Mouse (Mus musculus) left cerebral cortex, adult 2 months (tissue): ENCODE results near the gene Rcl1. TPM values are rescaled to one million over a fixed set of nuclear protein-coding genes. Genes with fewer than 3 reads are reported as not detected.

Experiments used
- DNase-seq, 2 experiments: peaks; one replicate each; pipeline ENCODE4 v3.0.0; 2021 to 2022; ENCODE audit warnings: low spot score in 2 of 2, mixed read lengths in 1 of 2; ENCODE audit errors: extremely low spot score in 1 of 2
- H3K27ac ChIP-seq: fragments of 200-600 bp; 2 replicates; pipeline ENCODE4 v1.8.1; 2022
- H3K4me3 ChIP-seq: fragments of 200-600 bp; 2 replicates; pipeline ENCODE4 v1.8.1; 2022
- CTCF ChIP-seq: fragments of 200-600 bp; IDR thresholded peaks from 2 replicates; pipeline ENCODE4 v1.8.1; 2022; ENCODE audit warnings: antibody characterized with exemption, mild to moderate bottlenecking, moderate library complexity
- intact Hi-C: fragments of 180-260 bp; cut with DNase I; formaldehyde crosslinking; loops from one replicate; pipeline ENCODE4 v1.15.1; 2025
- long read RNA-seq, 2 experiments: library from polyadenylated mRNA; stranded (forward); transcript quantifications; one replicate each; pipeline ENCODE4 v2.0.0; 2021; ENCODE audit warnings: borderline mapping rate in 2 of 2
- total RNA-seq, 2 experiments: library from RNA; stranded (reverse); gene quantifications; 2 replicates each; pipeline ENCODE4 v1.2.3; 2021

Gene Rcl1
- total RNA-seq: 10 to 100 TPM; 15.5 to 15.7 TPM
- long read RNA-seq, experiment 1, transcript Rcl1-201 (9 exons, 1,803 nt): major isoform, 22 of 23 reads
- long read RNA-seq, experiment 1, partial matches to known transcripts: 0 of 23 reads
- long read RNA-seq, experiment 1, other reads (novel, unspliced or antisense): 1 of 23 reads
- long read RNA-seq, experiment 2, transcript Rcl1-201 (9 exons, 1,803 nt): major isoform, 11 of 11 reads
- long read RNA-seq, experiment 2, partial matches to known transcripts: 0 of 11 reads
- long read RNA-seq, experiment 2, other reads (novel, unspliced or antisense): 0 of 11 reads

DNA sequence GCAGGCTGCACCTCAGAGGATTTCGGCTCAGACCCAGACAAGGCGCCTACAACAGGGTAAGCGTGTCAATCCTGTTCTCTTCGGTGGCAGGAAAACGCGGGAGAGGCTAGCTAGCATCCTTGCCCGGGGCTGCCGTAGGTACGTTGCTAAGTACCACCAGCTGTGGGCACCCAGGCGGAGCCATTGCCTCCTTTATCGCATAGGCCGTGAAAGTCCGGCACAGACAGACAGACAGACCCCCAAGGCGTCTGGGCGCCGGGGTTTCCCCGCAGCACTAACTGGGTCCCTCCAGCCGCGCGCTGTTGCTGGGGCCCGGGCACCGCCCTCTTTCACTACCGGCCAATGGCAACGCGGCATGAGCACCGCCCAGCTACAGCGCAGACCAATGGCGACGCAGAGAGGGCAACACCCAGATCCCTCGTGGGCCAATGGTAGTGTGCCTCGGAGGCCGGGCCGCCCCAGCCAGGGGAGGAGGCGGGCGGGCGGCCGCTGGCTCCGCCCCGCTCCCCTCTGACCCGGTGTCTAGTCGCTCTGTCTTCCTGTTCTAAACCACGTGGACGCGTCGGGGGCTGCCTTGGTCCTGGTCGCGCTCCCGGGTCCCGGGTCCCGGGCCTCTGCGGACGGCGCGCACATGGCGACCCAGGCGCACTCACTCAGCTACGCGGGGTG, at the start of gene Rcl1:
Gene Rcl1, plus strand, starts transcription at position 502 of the 669 bp plus-strand sequence.
- no peak for TF ChIP-seq CTCF
- Histone ChIP-seq H3K27ac (peak within 1 kb of the TSS; percentile 26), H3K4me3 (peak within 1 kb of the TSS; percentile 93)
- intact Hi-C loops: loop anchor here (2.0 kb wide), 1 partner anchor 150 kb away; the partner anchor contains the start of gene Jak2
- peak; percentile 91 to 95 for DNase-seq

DNA sequence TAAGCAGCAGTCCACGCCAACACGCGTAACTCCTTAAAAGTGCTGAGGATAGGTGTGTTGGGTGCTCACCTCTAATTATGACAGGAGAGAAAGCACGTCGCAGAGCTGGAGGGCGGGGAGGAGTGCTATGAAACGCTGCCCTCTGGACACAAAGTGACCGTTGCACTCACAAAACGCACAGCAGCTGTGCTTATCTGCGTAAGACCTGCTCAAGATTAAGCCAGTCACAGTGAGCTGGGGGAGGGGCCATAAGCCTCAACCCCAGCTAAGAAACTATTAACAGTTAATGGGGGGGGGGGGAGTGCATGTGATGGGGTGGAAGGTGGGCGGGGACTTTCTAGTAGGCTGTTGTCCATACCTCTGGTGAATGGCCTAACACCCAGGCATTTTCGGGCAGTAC, 48.4 kb upstream of the Rcl1 start:
- intact Hi-C loops: no loop called here
- no peak for DNase-seq
- TF ChIP-seq CTCF: no peak
- H3K27ac ChIP-seq: no peak overlapping the region
- no peak overlapping the region for H3K4me3 ChIP-seq

DNA sequence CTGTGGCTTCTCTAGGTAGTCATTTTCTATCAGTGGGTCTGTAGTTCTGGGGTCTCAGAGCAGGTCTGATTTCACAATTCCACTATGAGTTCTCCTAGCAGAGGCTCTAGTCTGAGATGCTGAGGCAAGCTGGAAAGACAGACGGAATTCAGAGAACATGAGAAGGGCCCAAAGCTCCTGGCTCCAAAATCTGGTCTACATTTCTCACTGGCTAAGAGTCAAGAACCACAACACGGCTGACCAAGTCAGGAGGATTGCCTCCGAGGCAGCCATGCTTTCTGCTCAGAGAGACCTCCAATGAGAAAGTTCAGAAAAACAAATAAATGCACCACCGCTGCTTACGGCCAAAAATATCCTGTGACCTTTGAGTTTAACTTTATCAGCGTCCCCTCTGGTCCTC, 46.6 kb upstream of the Rcl1 start:
- no peak for TF ChIP-seq CTCF
- Histone ChIP-seq H3K4me3 (no peak overlapping the region), H3K27ac (no peak overlapping the region)
- intact Hi-C loops: no loop called here
- DNase-seq: no peak

DNA sequence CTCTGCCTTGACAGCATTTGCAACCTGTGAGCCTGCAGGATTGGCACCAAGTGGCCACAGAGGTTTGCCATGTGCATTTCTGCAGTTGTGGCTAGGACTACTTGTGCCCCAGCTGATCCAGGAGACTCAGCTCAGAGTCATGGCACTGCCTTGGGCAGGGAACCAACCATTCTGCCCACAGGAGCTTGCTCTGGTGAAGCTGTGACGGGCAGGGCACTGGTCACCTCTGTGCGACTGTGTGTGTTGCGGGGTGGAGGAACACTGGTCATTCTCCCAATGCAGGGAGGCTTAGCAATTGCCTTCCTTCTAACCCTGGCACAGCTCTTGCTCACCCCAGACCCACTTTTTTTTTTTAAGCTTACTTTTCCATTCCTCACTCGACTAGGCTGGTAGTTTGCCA, 45.7 kb upstream of the Rcl1 start:
- H3K27ac ChIP-seq: no peak overlapping the region
- intact Hi-C loops: no loop called here
- no peak overlapping the region for H3K4me3 ChIP-seq
- no peak for DNase-seq
- TF ChIP-seq CTCF: no peak

DNA sequence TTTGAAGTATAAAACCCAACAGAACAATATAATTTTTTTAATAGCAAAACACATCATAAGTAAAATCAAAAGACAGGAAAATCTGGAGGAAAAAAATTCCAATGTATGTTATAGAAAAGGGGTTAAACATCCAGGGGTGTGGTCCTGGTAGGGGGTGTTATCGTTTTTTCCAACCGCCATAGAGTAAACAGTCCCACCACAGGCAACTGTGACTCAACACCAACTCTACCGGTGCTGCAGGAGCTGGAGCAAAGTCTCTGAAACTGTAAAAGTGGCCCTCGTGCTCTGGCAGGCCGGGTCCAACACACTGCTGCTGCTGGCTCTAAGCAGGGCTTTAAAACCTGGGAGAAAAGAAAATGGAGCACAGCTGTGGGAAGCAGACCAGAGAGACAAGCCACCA, 42.4 kb upstream of the Rcl1 start:
- no peak for DNase-seq
- TF ChIP-seq CTCF: no peak
- Histone ChIP-seq H3K4me3 (no peak overlapping the region), H3K27ac (no peak overlapping the region)
- intact Hi-C loops: no loop called here

DNA sequence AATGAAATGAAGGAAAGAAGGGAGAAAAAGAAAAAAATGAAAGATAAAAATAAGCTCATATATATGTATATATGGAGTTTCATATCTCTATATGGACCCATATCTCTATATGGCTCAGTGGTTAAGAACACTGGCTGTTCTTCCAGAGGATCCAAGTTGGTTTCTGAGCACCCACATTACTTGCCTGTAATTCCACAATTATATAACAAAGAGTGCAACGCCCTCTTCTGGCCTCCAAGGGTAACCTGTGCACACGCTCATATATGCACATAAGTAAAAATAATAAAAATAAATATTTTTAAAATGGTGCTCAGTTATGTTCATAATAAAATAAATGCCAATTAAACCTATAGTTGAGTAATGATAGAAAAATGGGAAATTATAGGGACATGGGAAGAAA, 41.5 kb upstream of the Rcl1 start:
- no peak overlapping the region for H3K4me3 ChIP-seq
- intact Hi-C loops: loop anchor here (5.0 to 10.0 kb wide), 3 partner anchors 82 to 445 kb away; no protein-coding TSS in a partner anchor
- no peak overlapping the region for H3K27ac ChIP-seq
- peak; percentile 30 for TF ChIP-seq CTCF
- DNase-seq: no peak

DNA sequence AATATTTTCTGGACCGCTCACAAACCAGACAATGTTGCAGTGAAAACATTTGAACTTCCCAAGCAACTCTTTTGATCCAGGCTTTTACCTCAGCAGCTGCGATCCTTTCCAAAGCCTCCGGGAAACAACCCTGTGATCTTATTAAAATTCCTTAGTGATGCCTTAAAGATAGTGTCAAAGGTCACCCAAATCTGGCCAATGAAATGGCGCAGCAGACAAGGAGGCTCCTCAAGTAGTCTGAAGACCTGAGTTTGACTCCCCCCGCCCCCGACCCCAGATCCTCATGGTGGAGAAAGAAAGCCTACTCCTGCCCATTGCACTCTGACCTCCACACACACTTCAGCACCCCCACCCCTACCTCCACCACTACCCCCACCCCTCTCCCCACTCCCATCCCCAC, 40.9 kb upstream of the Rcl1 start:
- intact Hi-C loops: loop anchor here (5.0 to 10.0 kb wide), 3 partner anchors 83 to 445 kb away; no protein-coding TSS in a partner anchor
- Histone ChIP-seq H3K4me3 (no peak overlapping the region), H3K27ac (no peak overlapping the region)
- DNase-seq: no peak
- TF ChIP-seq CTCF: no peak

DNA sequence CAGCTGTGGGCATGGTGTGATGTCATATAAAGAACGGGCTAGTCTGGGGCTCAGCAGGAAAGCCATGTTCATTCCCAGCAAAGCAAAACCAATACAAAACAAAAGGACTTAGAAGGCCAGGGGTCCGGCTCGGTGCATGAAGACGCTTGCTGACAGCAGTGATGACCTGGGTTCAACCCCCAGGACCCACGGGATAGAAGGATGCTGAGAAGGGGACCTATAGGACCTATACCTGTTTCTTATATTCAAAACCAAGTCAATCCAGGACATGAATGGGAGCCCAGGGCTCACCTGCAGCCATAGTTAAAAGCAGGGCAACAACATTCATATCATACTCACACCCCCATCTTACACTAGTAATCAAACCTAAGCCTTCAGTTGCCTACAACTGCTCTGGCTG, 38.2 kb upstream of the Rcl1 start:
- no peak for DNase-seq
- intact Hi-C loops: loop anchor here (5.0 to 10.0 kb wide), 3 partner anchors 86 to 442 kb away; no protein-coding TSS in a partner anchor

DNA sequence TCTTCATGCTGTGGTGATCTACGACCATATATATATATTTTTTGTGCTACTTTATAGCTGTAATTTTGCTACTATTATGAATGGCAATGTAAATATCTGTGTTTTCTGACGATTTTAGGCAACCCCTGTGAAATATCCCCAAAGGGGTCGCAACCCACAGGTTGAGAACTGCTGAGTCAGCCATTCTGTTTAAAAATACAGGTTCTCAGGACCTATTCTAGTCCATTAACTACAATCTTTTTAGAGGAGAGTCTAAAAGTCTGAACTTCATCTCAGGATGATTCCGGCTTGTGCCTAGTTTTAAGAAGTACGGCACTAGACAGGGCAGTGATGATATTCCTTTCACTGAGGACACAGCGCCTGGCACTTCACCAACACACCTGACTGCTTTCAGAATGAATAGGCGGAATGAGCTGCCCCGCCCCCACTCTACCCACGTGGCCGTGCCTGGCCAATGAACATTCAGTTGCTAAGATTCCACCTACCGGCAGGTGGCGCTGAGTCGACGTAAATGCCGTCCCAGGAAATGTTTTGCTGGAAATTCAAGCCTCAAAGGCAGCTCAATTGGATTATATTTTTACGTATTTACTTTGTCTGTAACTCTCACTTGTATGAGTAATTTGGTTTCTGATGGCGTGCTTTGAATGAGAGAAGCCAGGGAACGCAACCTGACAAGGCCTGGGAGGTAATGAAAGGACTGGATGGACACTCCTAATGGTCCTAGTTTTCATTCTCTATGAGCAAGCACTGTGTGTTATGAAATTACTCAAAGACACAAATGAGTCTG, 37.4 kb upstream of the Rcl1 start:
- no peak overlapping the region for H3K4me3 ChIP-seq
- intact Hi-C loops: loop anchor here (1.0 to 10.0 kb wide), 5 partner anchors 86 to 441 kb away; no protein-coding TSS in a partner anchor
- peak; percentile 88 to 89 for DNase-seq
- TF ChIP-seq CTCF: peak; percentile 94
- H3K27ac ChIP-seq: peak overlapping the region; percentile 48

More for the DNA sequence above, 38.2 kb upstream of the Rcl1 start:
- H3K4me3 ChIP-seq: no peak overlapping the region
- no peak for TF ChIP-seq CTCF
- no peak overlapping the region for H3K27ac ChIP-seq

DNA sequence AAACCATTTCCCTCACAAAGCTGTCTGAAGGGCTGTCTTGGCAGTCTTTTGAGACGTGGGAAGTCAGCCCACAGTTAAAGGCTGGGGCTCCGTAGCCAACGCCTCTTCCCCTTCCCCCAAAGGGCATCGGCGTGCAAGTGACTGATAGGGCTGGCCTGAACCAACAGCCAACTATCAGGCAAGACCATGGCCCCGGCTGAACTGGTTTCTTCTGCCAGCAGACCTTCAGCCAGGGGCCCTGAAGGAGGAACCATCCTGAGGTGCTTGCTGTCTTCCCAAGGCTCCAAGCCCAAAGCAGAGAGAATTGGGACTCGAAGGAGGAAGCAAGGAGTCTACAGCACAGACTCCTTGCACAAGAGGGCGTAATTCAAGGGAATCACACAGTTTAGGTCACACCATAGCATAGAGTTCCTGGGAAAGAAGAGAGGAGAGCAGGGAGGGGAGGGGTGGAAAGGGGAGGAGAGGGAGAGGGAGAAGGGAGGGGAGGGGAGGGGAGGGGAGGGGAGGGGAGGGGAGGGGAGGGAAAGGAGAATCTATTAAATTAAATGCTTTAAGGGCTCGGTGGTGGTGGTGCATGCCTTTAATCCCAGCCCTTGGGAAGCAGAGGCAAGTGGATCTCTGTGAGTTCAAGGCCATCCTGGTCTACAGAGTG, 36.6 kb upstream of the Rcl1 start:
- H3K27ac ChIP-seq: peak overlapping the region; percentile 48
- intact Hi-C loops: loop anchor here (1.0 to 10.0 kb wide), 6 partner anchors 87 to 440 kb away; no protein-coding TSS in a partner anchor
- H3K4me3 ChIP-seq: no peak overlapping the region
- no peak for DNase-seq
- TF ChIP-seq CTCF: no peak

DNA sequence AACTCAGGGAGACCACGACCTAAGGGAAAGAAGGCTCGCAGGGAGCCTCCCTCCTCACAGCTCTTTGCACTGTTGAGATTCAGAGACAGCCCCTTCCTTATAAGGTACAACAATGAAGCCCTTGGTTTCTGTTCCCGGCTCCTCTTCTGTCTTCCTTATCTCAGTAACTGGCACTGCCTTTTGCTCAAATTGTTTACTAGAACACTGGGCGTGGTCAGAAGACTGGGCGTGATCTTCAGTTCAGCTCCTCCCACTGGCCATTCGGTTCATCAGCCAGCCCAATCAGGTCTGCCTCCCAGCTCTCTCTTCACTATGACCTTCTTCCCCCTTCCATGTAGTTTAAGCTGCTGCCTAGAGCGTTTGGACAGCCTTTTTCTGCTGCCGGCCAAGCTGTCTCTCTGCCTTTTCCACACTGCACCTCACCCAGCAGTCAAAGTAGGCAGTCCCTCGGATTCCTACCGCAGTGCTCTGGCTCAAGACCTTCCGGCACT, 34.1 kb upstream of the Rcl1 start:
- peak in 1 of 2 experiments; percentile 33 for DNase-seq
- intact Hi-C loops: loop anchor here (5.0 to 10.0 kb wide), 3 partner anchors 135 to 438 kb away; no protein-coding TSS in a partner anchor
- H3K27ac ChIP-seq: peak overlapping the region; percentile 48; the same call in 1 of the 2 replicates
- TF ChIP-seq CTCF: no peak
- H3K4me3 ChIP-seq: peak overlapping the region; percentile 3; the same call in 1 of the 2 replicates
